Mouse (Mus musculus): Measurements from ENCODE around the gene Fcrl5.

The Fcrl5 gene

GRCm38 (mm10) chr3:87500088-87501055 lies 64.8 kb downstream of the Fcrl5 start:
- no peak for DNase-seq (ENCODE audit: low spot score)

- DNase-seq (ENCODE audit: low spot score), result no peak
Measured at GRCm38 (mm10) chr3:87501151-87501550, 65.6 kb downstream of the Fcrl5 start.

GRCm38 (mm10) chr3:87502771-87503170 lies 67.2 kb downstream of the Fcrl5 start:
- no peak for DNase-seq (ENCODE audit: low spot score)

GRCm38 (mm10) chr3:87504330-87504729 lies 68.8 kb downstream of the Fcrl5 start:
- peak; percentile 75 for DNase-seq (ENCODE audit: low spot score)

- DNase-seq (ENCODE audit: low spot score), result no peak
Measured at GRCm38 (mm10) chr3:87504749-87505425, 69.3 kb downstream of the Fcrl5 start.

GRCm38 (mm10) chr3:87506456-87507416 lies 71.2 kb downstream of the Fcrl5 start:
- no peak for DNase-seq (ENCODE audit: low spot score)

GRCm38 (mm10) chr3:87508205-87508901 lies 72.8 kb downstream of the Fcrl5 start:
- peak; percentile 88 for DNase-seq (ENCODE audit: low spot score)

GRCm38 (mm10) chr3:87509061-87509460 lies 73.5 kb downstream of the Fcrl5 start:
- DNase-seq (ENCODE audit: low spot score), result no peak

- no peak for DNase-seq (ENCODE audit: low spot score)
Measured at GRCm38 (mm10) chr3:87510832-87511231, 75.3 kb downstream of the Fcrl5 start.

- DNase-seq (ENCODE audit: low spot score), result peak; percentile 44
Measured at GRCm38 (mm10) chr3:87511971-87512765, 76.6 kb downstream of the Fcrl5 start.

- no peak for DNase-seq (ENCODE audit: low spot score)
Measured at GRCm38 (mm10) chr3:87515567-87516081, 80.1 kb downstream of the Fcrl5 start.

GRCm38 (mm10) chr3:87518425-87518824 lies 82.9 kb downstream of the Fcrl5 start:
- no peak for DNase-seq (ENCODE audit: low spot score)

- no peak for DNase-seq (ENCODE audit: low spot score)
Measured at GRCm38 (mm10) chr3:87521126-87521525, 85.6 kb downstream of the Fcrl5 start.

GRCm38 (mm10) chr3:87521833-87522232 lies 86.3 kb downstream of the Fcrl5 start:
- no peak for DNase-seq (ENCODE audit: low spot score)

- no peak for DNase-seq (ENCODE audit: low spot score)
Measured at GRCm38 (mm10) chr3:87523701-87524100, 88.1 kb downstream of the Fcrl5 start.

GRCm38 (mm10) chr3:87525043-87525836 lies 89.7 kb downstream of the Fcrl5 start, which contains the start of gene Etv3:
Etv3 (plus strand) TSS chr3:87525407.
- peak; percentile 86 for DNase-seq (ENCODE audit: low spot score)

- no peak for DNase-seq (ENCODE audit: low spot score)
Measured at GRCm38 (mm10) chr3:87525837-87526570, 90.4 kb downstream of the Fcrl5 start.

GRCm38 (mm10) chr3:87527139-87527538 lies 91.6 kb downstream of the Fcrl5 start:
- no peak for DNase-seq (ENCODE audit: low spot score)

GRCm38 (mm10) chr3:87528021-87528420 lies 92.4 kb downstream of the Fcrl5 start:
- no peak for DNase-seq (ENCODE audit: low spot score)

Data from embryo, embryonic 10 days (tissue).